22 mouse cellular contexts compared by ENCODE assay signal in the genomic region with DNA sequence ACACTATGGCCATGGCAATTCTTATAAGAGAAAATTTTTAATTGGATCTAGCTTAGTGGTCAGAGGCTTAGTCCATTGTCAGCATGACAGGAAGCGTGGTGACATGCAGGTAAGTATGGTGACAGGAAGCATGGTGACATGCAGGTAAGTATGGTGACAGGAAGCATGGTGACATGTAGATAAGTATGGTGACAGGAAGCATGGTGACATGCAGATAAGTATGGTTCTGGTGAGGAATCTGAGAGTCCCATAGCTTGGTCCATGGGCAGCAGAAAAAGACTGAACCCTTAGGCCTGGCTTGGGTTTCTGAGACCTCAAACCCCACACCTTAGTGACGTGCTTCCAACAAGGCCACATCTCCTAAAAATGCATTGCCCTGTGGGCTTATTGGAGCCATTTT. TPM values are rescaled to one million over a fixed set of nuclear protein-coding genes. Genes with fewer than 3 reads are reported as not detected.
DNase-seq lines count a peak whose midpoint lies in the region; ATAC-seq and TF ChIP-seq lines count a peak whose summit lies in the region.
"Had no signal": no experiment of that assay in that cellular context is flagged by ENCODE, and none has a peak within 500 bp of the region (broad histone marks: within the 10 kb centered on the region; RNA-seq: fewer than 3 reads in every experiment).

No protein-coding gene starts in this region.

- WGBS in midbrain, embryonic 10.5 days: 86% methylated on average over 2 of the region's 2 CpGs

- no peaks in the 10 kb centered on the region for H3K27me3 ChIP-seq in G1E (ENCODE audit: insufficient read depth, low read length)
- H3K27me3 ChIP-seq in midbrain, embryonic 10.5 days (ENCODE audit: low read depth, poor library complexity, severe bottlenecking): no peaks in the 10 kb centered on the region
- H3K27me3 ChIP-seq: CH12.LX had no signal

- no peaks in the 10 kb centered on the region for H3K36me3 ChIP-seq in G1E (replicated peaks)
- no peaks in the 10 kb centered on the region for H3K36me3 ChIP-seq in midbrain, embryonic 10.5 days

- H3K4me3 ChIP-seq in G1E (ENCODE audit: low read depth, low read length): no peak overlapping the region
- H3K4me3 ChIP-seq in midbrain, embryonic 10.5 days: no peak overlapping the region

- H3K4me1 ChIP-seq in G1E (ENCODE audit: insufficient read depth, low read depth, low read length): no peaks in the 10 kb centered on the region
- H3K4me1 ChIP-seq in midbrain, embryonic 10.5 days: no peaks in the 10 kb centered on the region; the same call in 1 of the 2 replicates

- DNase-seq in 416B (ENCODE audit: low read depth) (peak; percentile 13), G1E (ENCODE audit: low spot score) (no peak)
- no peak for DNase-seq in midbrain, embryonic 10.5 days (ENCODE audit: low spot score)
- DNase-seq in frontal cortex, postnatal 25 days (ENCODE audit: low spot score in 2 of 2): no peak
- no peak for DNase-seq in testis, postnatal 10 days (ENCODE audit: low spot score)
- DNase-seq: adrenal gland, adult 2 months; adrenal gland, adult 8-10 months; adrenal gland, postnatal 10 days; adrenal gland, postnatal 14 days; adrenal gland, postnatal 25 days; adrenal gland, postnatal 36 days; B cell, adult 2 months; cerebellum, adult 11 months; cerebellum, adult 11-12 months; cerebellum, adult 18-20 months; cerebellum, adult 2 months; cerebellum, adult 8-10 months had no signal

- H3K27ac ChIP-seq in midbrain, embryonic 10.5 days (replicated peaks): no peak overlapping the region

- no peak for TF ChIP-seq CTCF in G1E (IDR thresholded peaks at IDR 0.05; ENCODE audit: low read depth, low read length)

- ATAC-seq in G1E (ENCODE audit: extremely low read depth, insufficient number of reproducible peaks, low FRiP score, poor library complexity, severe bottlenecking): peak; percentile 60
- ATAC-seq in hematopoietic stem cell, adult 5-6 weeks (replicated peaks in 1 of 2; ENCODE audit: insufficient read depth in 1 of 2, low FRiP score in 2 of 2, low TSS enrichment in 1 of 2, low read depth in 1 of 2, poor library complexity in 2 of 2, severe bottlenecking in 2 of 2): peak; percentile 42 to 62
- ATAC-seq: activated CD4-positive, CD25-positive, alpha-beta regulatory T cell, adult 4 months; CD4-positive, CD25-positive, alpha-beta regulatory T cell, adult 4 months; Patski had no signal

- H3K9me3 ChIP-seq in G1E (replicated peaks): no peaks in the 10 kb centered on the region
- no peaks in the 10 kb centered on the region for H3K9me3 ChIP-seq in midbrain, embryonic 10.5 days (replicated peaks)

RNA-seq across cellular contexts. Expression of gene Arl14ep, which starts 38.5 kb away (rescaled TPM):
- 599 and 631 TPM in 2 replicates for total RNA-seq in G1E (2014; fragmentation: Nextera tagmentation)
- 107 and 108 TPM in 2 replicates for total RNA-seq in G1E (2017)
- polyA plus RNA-seq in G1E (2012): 47.9 and 51.0 TPM in 2 replicates
- 31.0 and 31.8 TPM in 2 replicates for total RNA-seq in hematopoietic stem cell, adult 5-6 weeks (2017)
- polyA plus RNA-seq in midbrain, embryonic 10.5 days (2016; fragmentation: Nextera tagmentation; extraction: Ambion mirVana): 47.9 and 55.6 TPM in 2 replicates
